Comparison of ENCODE assay signal across 9 mouse cellular contexts in the genomic region with DNA sequence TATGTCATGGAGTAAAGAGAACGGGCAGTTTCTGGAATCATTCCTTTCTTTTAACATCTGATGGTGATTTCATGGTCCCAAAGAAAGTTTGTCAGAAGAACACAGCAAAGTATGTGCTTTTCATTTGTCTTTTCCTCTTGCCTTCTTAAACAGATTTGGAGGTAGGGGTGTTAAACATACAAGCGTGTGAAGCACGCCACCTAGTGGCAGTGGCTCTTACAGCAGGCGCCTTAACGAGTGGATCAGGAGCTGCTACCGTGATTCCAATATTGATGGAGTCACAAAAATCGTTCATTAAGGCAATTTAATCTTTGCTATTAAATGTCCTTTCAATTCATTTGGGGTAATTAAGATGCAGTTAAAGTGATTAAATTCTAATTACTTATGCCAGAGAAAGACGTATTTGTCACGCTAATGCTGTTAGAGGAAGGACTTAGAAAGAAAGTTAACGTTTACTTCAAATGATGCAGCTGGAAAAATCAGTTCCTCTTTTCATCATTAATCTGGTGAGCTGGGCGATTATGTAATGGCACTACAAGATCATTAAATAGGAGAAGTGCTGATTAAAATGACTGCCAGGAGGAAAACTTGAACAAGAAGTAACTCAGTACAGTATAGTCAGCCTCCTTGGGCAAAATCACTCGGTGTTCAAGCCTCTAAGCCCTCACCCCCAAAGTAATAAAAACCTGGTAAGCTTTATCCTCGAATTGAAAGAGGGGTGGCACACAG. TPM values are rescaled to one million over a fixed set of nuclear protein-coding genes. Genes with fewer than 3 reads are reported as not detected.
DNase-seq lines count a peak whose midpoint lies in the region; ATAC-seq and TF ChIP-seq lines count a peak whose summit lies in the region.
"Had no signal": no experiment of that assay in that cellular context is flagged by ENCODE, and none has a peak within 500 bp of the region (broad histone marks: within the 10 kb centered on the region; RNA-seq: fewer than 3 reads in every experiment).

No protein-coding gene starts in this region.

- no peak overlapping the region for H3K4me3 ChIP-seq in liver, embryonic 14.5 days (ENCODE audit: insufficient read depth in 1 of 2, low read depth in 2 of 2, low read length in 2 of 2)
- H3K4me3 ChIP-seq: liver, embryonic 15.5 days had no signal

- WGBS in liver, embryonic 14.5 days (ENCODE audit: insufficient replicate concordance) = 19% methylated on average over 13 of the region's 13 CpGs

- H3K27ac ChIP-seq in liver, embryonic 14.5 days = no peak overlapping the region
- H3K27ac ChIP-seq: liver, embryonic 15.5 days had no signal

- no peak for ATAC-seq in liver, embryonic 14.5 days (ENCODE audit: insufficient read depth)

- no peaks in the 10 kb centered on the region for H3K36me3 ChIP-seq in liver, embryonic 14.5 days (replicated peaks; ENCODE audit: control insufficient read depth, insufficient read depth, low read depth)
- H3K36me3 ChIP-seq: liver, embryonic 15.5 days had no signal

- no peak for TF ChIP-seq EP300 in liver, embryonic 14.5 days (IDR thresholded peaks at IDR 0.05; ENCODE audit: low read depth)

- H3K9me3 ChIP-seq in liver, embryonic 14.5 days (ENCODE audit: control insufficient read depth, low read length) = no peaks in the 10 kb centered on the region
- H3K9me3 ChIP-seq: liver, embryonic 15.5 days had no signal

- H3K27me3 ChIP-seq in liver, embryonic 14.5 days (ENCODE audit: control insufficient read depth, insufficient read depth, low read length) = peaks cover 14% of the 10 kb centered on the region

- DNase-seq in adrenal gland, adult (ENCODE audit: inconsistent age in 2 of 2, low spot score in 1 of 2) = peak; percentile 62 to 89
- DNase-seq in adrenal gland, postnatal 4 days (ENCODE audit: low spot score in 2 of 2) = no peak
- peak; percentile 30 for DNase-seq in ovary, postnatal 10 days (ENCODE audit: low spot score)
- no peak for DNase-seq in ovary, adult 18-20 months (ENCODE audit: low spot score)
- DNase-seq in embryo, embryonic 11.5 days (ENCODE audit: low read depth, low spot score) = peak; percentile 70
- DNase-seq in kidney, postnatal 10 days = peak; percentile 83
- DNase-seq in liver, embryonic 14.5 days (ENCODE audit: low read depth in 3 of 3, low spot score in 3 of 3) = peak in 1 of 3 experiments; percentile 16
- peak; percentile 64 for DNase-seq in right cerebral cortex, postnatal 25 days

- H3K9ac ChIP-seq in liver, embryonic 14.5 days (replicated peaks) = no peak overlapping the region
- H3K9ac ChIP-seq: liver, embryonic 15.5 days had no signal

- H3K4me1 ChIP-seq in liver, embryonic 14.5 days (replicated peaks; ENCODE audit: control insufficient read depth in 2 of 2, insufficient read depth in 2 of 2, low read length in 1 of 2) = no peaks in the 10 kb centered on the region
- H3K4me1 ChIP-seq: liver, embryonic 15.5 days had no signal

- H3K4me2 ChIP-seq in liver, embryonic 14.5 days (ENCODE audit: low read depth) = no peak overlapping the region
- H3K4me2 ChIP-seq: liver, embryonic 15.5 days had no signal

- TF ChIP-seq CTCF in liver, embryonic 14.5 days (IDR thresholded peaks at IDR 0.05; ENCODE audit: low read depth) = peak; percentile 79

RNA-seq across cellular contexts. Expression of gene Onecut1, which starts 9.4 kb away (rescaled TPM):
- total RNA-seq in adrenal gland, postnatal 4 days (2021) = 1 to 10 TPM; 1.4 to 2.4 TPM
- 0.84 and 1.1 TPM in 2 replicates for polyA plus RNA-seq in liver, embryonic 14.5 days (2012; rRNA removed)
- 0.77 and 1.6 TPM in 2 replicates for polyA plus RNA-seq in liver, embryonic 14.5 days (2014; fragmentation: Nextera tagmentation; extraction: Ambion mirVana)

Comparison
In these comparisons a context has a peak if more than half of its experiments do, and no peak if none do; other contexts are left out.
1. DNase-seq: peak in adrenal gland, adult (2 of 2), ovary, postnatal 10 days (single experiment), embryo, embryonic 11.5 days (single experiment), kidney, postnatal 10 days (single experiment) and right cerebral cortex, postnatal 25 days (single experiment); none in adrenal gland, postnatal 4 days (0 of 2) and ovary, adult 18-20 months (single experiment).